Mouse (Mus musculus): ENCODE data around the gene Zfp654.
A peak's percentile ranks its signal among the peaks of the same experiment; 100 is the strongest.

The Zfp654 gene

DNA sequence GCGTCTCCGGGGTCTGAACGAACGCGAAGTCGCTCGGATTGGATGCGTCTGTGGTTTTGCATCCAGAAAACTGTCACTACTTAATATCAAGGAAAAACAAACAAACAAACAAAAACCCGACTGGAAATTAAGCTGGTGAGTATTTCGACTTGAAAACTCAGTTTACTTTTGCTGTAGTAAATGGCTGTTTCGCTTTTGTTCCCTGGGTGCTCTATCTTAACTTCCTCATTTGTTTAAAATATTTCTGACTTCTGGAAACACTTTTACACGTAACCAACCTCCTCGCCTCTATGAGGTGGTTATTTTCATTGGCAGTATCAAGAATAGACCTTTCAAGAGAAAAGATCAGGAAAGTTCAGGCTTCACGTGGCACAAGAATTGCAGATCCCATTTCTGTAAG lies 1.4 kb upstream of the Zfp654 start:
- DNase-seq (ENCODE audit: low read depth), result no peak

GRCm38 (mm10) chr16:64852441-64852871 lies 1.0 kb upstream of the Zfp654 start:
- DNase-seq (ENCODE audit: low read depth), result peak; percentile 60

GRCm38 (mm10) chr16:64851085-64851562 lies 328 bp downstream of the Zfp654 start:
- no peak for DNase-seq (ENCODE audit: low read depth)

DNA sequence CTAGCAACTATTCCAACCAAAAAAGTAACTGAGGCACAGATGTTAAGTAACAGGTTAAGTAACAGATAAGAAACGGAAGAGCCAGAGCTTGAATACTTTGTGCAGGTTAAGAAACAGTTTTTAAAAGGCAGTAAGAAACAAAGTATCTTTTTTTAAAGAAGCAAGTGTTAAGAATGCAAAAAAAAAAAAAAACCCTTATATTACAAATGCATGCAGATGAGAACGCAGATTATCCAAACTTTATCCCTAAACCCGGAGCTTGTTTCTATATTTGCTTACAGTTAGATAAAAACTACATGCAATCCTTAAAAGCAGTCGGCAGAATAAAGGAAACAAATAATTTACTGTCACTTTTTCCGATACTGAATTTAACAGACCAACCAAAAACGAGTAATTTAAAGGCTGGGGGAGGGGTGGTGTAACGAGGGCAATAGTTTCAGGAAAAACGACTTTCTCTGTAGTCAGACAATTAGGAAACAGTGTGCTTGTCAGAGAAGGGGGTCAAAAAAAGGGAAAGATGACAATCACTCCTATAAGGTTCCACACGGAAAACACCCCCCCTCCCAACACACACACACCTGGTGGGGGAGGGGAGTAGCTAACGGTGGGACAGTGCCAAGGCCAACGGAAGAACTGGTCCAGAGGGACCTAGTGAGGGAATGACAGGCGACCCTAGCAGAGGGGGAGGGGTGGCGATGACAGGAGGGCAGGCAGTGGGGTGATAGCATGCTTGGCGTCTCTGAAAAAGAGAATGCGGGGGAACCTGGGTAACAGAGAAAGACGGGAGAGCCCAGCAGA lies 966 bp downstream of the Zfp654 start:
- peak; percentile 64 for DNase-seq (ENCODE audit: low read depth)

DNA sequence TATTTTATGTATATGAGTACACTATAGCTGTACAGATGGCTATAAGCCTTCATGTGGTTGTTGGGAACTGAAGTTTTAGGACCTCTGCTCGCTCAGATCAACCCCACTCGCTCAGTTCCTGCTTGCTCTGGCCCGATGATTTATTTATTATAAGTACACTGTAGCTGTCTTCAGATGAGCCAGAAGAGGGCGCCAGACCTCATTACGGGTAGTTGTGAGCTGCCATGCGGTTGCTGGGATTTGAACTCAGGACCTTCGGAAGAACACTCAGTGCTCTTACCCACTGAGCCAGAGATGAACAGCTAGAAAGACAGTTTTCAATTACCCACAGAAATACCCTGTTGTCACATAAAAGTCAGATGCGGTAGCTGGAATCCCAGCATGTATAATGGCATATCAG lies 5.5 kb downstream of the Zfp654 start:
- peak; percentile 73 for DNase-seq (ENCODE audit: low read depth)

DNA sequence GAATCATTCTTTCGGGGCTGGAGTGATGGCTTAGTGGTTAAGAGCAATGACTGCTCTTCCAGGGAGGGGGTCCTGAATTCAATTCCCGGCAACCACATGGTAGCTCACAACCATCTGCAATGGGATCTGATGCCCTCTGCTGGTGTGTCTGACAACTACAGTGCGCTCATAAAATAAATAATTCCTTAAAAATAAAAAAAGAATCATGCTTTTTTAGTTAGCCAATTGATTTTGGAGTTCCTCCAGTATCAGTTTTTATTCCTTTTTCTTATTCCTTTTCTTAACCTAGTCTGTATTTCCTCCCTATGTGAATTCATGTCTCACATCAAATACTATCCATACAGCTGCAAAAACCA lies 9.1 kb downstream of the Zfp654 start:
- DNase-seq (ENCODE audit: low read depth), result no peak

- DNase-seq (ENCODE audit: low read depth), result no peak
These were observed 9.7 kb downstream of the Zfp654 start for GRCm38 (mm10) chr16:64841481-64842373.

DNA sequence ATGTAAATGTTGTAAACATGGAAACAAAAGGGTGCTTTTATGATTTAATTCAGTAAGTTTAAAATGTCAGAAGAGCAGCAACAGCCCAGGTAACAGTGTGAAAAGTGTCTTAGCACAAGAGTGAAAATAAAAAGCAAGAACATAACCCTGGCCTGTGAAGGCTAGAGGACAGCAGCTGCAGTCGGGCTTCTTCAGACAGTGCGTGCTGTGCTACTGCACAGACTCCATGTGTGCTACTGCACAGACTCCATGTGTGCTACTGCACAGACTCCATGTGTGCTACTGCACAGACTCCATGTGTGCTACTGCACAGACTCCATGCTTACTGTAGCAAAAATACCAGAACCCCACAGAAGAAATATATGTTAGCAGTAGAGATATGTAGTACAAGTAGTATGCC lies 14.7 kb downstream of the Zfp654 start:
- DNase-seq (ENCODE audit: low read depth), result no peak

DNA sequence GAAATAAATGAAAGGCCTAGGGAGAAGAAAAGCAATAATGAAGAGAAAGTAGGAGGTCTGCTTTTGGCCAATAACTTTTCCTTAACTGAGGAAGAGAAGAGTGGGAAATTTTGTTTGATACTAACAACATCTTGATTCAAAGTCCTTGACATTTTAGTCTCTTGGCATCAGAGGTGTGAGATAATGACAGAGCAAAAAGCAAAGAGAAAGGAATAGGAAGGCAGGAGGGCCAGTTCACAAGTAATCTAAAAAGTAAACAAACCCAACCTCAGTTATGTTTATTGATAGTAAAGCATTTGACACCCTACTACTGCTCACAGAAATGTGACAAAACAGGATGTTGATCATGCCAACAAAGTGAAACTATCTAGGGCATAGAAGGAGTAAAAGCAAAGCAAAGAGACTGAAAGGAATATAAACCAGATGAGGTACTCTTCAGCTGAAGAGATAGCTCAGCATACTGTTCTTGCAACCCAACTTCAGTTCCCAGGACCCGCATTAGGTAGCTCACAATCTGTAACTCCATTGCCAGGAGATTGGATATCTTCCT lies 15.4 kb downstream of the Zfp654 start:
- DNase-seq (ENCODE audit: low read depth), result peak; percentile 78

GRCm38 (mm10) chr16:64830291-64830690 lies 21.2 kb downstream of the Zfp654 start:
- DNase-seq (ENCODE audit: low read depth), result no peak

DNA sequence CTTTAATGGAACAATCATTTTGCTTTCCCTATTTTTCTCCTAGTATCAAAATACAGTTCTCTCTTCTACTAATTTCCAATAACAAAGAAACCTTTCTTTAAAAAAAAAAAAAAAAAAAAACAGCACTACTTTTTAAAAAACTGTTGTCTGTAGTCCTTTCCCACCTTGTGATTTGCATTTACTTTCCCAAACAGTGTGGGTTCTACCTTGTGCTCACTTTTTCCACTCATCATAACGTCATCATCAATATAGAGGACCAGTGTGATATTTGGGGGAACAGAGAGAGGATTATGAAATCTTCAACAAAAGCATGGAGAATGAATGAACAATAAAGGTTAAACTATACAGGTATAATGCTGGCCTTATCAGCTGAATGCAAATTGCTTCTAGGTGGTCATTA lies 27.0 kb downstream of the Zfp654 start:
- peak; percentile 50 for DNase-seq (ENCODE audit: low read depth)

GRCm38 (mm10) chr16:64823890-64824289 lies 27.6 kb downstream of the Zfp654 start:
- peak; percentile 46 for DNase-seq (ENCODE audit: low read depth)

GRCm38 (mm10) chr16:64817094-64817765 lies 34.2 kb downstream of the Zfp654 start:
- no peak for DNase-seq (ENCODE audit: low read depth)

GRCm38 (mm10) chr16:64803041-64803440 lies 48.4 kb downstream of the Zfp654 start:
- DNase-seq (ENCODE audit: low read depth), result no peak

DNA sequence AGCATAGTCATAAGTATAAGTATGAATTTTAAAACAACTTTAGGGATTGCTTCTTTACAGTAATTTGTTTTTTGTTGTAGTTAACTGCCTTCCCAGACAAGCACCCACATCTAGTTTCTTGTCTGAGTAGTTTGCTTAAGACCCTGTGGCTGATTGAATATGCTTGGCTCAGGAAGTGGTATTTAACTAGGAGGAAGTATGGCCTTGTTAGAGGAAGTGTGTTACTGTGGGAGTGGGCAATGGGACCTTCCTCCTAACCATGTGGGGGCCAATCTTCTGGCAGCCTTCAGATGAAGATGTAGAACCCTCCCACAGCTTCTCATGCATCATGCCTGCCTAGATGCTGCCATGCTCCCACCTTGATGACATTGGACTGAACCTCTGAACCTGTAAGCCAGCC lies 49.8 kb downstream of the Zfp654 start:
- peak; percentile 36 for DNase-seq (ENCODE audit: low read depth)

- peak; percentile 83 for DNase-seq (ENCODE audit: low read depth)
These were observed 51.1 kb downstream of the Zfp654 start for GRCm38 (mm10) chr16:64800393-64800792.

DNA sequence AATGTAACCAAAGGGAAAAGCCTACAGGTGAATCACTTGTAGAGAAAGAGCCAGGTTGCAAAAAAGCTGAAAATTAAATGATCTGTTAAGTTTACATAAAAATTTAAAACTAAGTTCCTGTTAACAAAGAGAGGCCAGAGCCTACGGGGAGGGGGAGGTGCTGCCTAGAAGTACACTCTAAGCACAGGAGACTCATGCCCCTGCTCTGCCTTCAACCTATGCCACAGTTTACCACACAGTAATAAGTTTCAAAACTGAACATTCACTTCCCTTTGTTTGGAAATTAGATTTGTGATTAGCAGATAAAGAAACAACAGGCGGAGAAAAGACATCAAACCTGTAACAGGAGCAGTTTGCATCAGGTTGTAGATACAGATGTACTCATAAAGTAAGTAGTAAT lies 56.6 kb downstream of the Zfp654 start:
- DNase-seq (ENCODE audit: low read depth), result peak; percentile 27

DNA sequence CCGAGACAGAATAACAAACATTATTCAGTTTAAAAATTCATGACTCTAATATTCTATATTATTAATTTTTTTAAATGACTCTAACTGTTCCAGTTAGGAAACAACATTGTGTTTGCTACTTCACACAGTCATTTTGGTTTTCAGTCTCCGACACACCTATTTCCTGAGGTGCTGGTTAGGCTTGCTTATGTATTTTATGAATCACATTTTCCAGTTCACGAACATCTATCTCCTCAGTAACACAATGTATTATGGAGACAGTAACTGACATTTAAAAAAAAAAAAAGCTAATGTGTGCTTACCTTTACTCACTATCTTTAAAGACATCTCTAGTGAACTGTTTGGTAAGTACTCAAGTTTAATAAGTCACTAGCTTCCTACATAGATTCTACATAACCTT lies 61.7 kb downstream of the Zfp654 start:
- DNase-seq (ENCODE audit: low read depth), result peak; percentile 77

DNA sequence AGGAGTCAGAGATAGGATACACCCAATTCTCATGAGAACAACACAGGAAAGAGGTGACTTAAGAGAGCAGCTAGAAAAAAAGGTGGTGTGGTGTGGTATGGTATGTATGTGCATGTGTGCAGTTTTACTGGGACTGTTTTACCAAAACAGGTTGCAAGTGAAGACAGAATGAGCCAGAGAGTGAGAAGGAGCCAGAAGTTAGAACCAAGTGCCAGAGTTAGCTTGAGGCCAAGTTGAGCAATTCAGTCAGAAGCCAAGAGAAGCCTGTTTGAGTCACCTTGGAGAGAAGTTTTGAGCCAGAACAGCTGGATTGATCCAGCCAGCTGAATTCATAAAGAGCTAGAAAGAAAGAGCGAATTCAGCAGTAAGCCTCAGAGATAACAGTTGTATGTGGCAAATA lies 75.9 kb downstream of the Zfp654 start:
- no peak for DNase-seq (ENCODE audit: low read depth)

- no peak for DNase-seq (ENCODE audit: low read depth)
These were observed 80.0 kb downstream of the Zfp654 start for GRCm38 (mm10) chr16:64771431-64771818.

GRCm38 (mm10) chr16:64770521-64771430 lies 80.7 kb downstream of the Zfp654 start, which contains the start of gene 4930453N24Rik:
Gene 4930453N24Rik (minus strand): TSS chr16:64771161.
- DNase-seq (ENCODE audit: low read depth), result peak; percentile 92
